Mouse (Mus musculus): Measurements from ENCODE around the gene Il1f10. TPM values are rescaled to one million over a fixed set of nuclear protein-coding genes. Genes with fewer than 3 reads are reported as not detected.

Gene Il1f10
- polyA plus RNA-seq (2015; fragmentation: Nextera tagmentation; extraction: Ambion mirVana), result not detected in 2 replicates

GRCm38 (mm10) chr2:24290896-24291295 lies at the start of gene Il1f10:
Gene Il1f10, plus strand, starts transcription at chr2:24291196.
- Histone ChIP-seq H3K4me1 (no peaks in the 10 kb centered on the region), H3K9ac (replicated peaks) (no peak within 1 kb of the TSS), H3K27ac (replicated peaks) (no peak within 1 kb of the TSS), H3K36me3 (no peaks in the 10 kb centered on the region), H3K9me3 (replicated peaks) (no peaks in the 10 kb centered on the region), H3K4me2 (no peak within 1 kb of the TSS), H3K4me3 (replicated peaks) (no peak within 1 kb of the TSS), H3K27me3 (replicated peaks) (no peaks in the 10 kb centered on the region)
- 89% methylated on average over 5 of the region's 5 CpGs for WGBS
- no peak for ATAC-seq (ENCODE audit: low FRiP score)

DNA sequence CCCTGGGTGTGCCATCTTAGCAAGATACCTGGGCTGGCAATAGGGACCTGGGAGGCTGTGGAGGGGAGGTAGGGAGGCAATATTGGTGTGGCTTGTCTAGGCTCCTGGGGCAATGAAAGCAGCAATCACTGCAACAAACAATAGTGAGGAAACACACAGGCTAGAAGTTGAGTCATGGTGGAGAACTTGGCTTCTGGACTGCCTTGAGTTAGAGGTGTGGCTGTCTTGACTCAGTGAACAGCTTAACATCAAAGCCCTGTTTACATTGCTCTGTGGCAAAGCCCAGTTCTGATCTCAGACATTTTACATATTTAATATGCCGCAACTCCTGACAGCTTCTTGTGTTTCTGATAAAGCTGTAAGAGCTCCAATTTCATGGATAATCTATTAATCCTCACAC lies 23.5 kb upstream of the Il1f10 start:
- Histone ChIP-seq H3K4me1 (no peaks in the 10 kb centered on the region), H3K4me3 (replicated peaks) (no peak overlapping the region), H3K36me3 (no peaks in the 10 kb centered on the region), H3K27me3 (replicated peaks) (no peaks in the 10 kb centered on the region), H3K9me3 (replicated peaks) (no peaks in the 10 kb centered on the region), H3K9ac (replicated peaks) (no peak overlapping the region), H3K4me2 (no peak overlapping the region), H3K27ac (replicated peaks) (no peak overlapping the region)
- ATAC-seq (ENCODE audit: low FRiP score), result no peak
- 94% methylated on average over 1 of the region's 1 CpGs for WGBS

DNA sequence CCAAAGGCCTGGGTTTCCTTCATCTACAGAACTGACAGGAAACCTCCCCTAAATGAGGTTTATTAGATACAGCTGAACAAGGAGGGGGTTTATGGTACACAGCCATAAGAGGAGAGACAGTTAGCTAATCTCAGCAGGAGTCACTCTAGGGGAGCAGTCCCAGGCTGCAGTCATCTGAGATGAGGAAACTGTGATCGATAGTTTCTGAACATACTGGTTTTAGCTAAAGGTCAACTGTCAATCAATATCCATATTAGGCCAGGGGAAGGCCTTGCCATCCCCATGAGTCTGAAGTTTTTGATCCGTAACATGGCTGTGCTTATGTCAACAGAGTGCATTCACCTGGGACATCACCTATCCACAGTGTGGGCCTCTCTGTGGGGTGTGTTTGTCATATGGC lies 17.4 kb upstream of the Il1f10 start:
- Histone ChIP-seq H3K4me2 (no peak overlapping the region), H3K27ac (replicated peaks) (no peak overlapping the region), H3K9me3 (replicated peaks) (no peaks in the 10 kb centered on the region), H3K9ac (replicated peaks) (no peak overlapping the region), H3K27me3 (replicated peaks) (no peaks in the 10 kb centered on the region), H3K36me3 (no peaks in the 10 kb centered on the region), H3K4me1 (no peaks in the 10 kb centered on the region), H3K4me3 (replicated peaks) (no peak overlapping the region)
- no peak for ATAC-seq (ENCODE audit: low FRiP score)
- WGBS, result 85% methylated on average over 2 of the region's 2 CpGs

GRCm38 (mm10) chr2:24275146-24275545 lies 15.8 kb upstream of the Il1f10 start:
- H3K4me3 ChIP-seq (replicated peaks), result no peak overlapping the region
- no peaks in the 10 kb centered on the region for H3K27me3 ChIP-seq (replicated peaks)
- H3K4me2 ChIP-seq, result no peak overlapping the region
- WGBS, result 12% methylated on average over 1 of the region's 1 CpGs
- no peak for ATAC-seq (ENCODE audit: low FRiP score)
- H3K9ac ChIP-seq (replicated peaks), result no peak overlapping the region
- H3K27ac ChIP-seq (replicated peaks), result no peak overlapping the region
- H3K9me3 ChIP-seq (replicated peaks), result no peaks in the 10 kb centered on the region
- no peaks in the 10 kb centered on the region for H3K4me1 ChIP-seq
- H3K36me3 ChIP-seq, result no peaks in the 10 kb centered on the region

DNA sequence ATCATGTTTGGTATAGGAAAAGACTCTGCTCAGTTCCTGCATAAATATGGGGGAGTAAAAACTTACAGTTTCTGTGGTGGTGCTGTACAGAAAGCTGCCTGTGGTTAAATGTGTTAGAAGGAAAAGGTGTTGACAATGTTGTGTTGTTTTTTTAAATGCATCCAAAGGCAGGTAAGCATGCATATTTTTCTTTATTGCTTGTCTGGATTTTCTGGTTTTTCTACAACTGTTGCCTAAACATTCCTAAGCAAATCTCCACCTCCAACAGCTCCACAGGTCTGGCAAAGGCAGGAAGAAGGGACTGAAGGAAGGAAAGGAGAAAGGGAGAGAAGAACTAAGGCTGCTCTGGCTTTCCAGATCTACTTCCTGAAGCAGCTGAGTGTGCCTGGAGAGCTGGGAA lies 14.3 kb upstream of the Il1f10 start, which contains the start of gene Il1f5:
TSS of gene Il1f5 (plus strand) at position 301 of the 400 bp plus-strand sequence.
- Histone ChIP-seq H3K9me3 (replicated peaks) (no peaks in the 10 kb centered on the region), H3K4me1 (no peaks in the 10 kb centered on the region), H3K9ac (replicated peaks) (no peak within 1 kb of the TSS), H3K27me3 (replicated peaks) (no peaks in the 10 kb centered on the region), H3K4me2 (no peak within 1 kb of the TSS), H3K4me3 (replicated peaks) (no peak within 1 kb of the TSS), H3K27ac (replicated peaks) (no peak within 1 kb of the TSS), H3K36me3 (no peaks in the 10 kb centered on the region)
- no peak for ATAC-seq (ENCODE audit: low FRiP score)

GRCm38 (mm10) chr2:24294616-24295015 lies 3.6 kb downstream of the Il1f10 start:
- Histone ChIP-seq H3K4me3 (replicated peaks) (no peak overlapping the region), H3K27ac (replicated peaks) (no peak overlapping the region), H3K9me3 (replicated peaks) (no peaks in the 10 kb centered on the region), H3K36me3 (no peaks in the 10 kb centered on the region), H3K9ac (replicated peaks) (no peak overlapping the region), H3K4me2 (no peak overlapping the region), H3K4me1 (no peaks in the 10 kb centered on the region), H3K27me3 (replicated peaks) (no peaks in the 10 kb centered on the region)
- ATAC-seq (ENCODE audit: low FRiP score), result no peak
- WGBS, result 63% methylated on average over 1 of the region's 1 CpGs

DNA sequence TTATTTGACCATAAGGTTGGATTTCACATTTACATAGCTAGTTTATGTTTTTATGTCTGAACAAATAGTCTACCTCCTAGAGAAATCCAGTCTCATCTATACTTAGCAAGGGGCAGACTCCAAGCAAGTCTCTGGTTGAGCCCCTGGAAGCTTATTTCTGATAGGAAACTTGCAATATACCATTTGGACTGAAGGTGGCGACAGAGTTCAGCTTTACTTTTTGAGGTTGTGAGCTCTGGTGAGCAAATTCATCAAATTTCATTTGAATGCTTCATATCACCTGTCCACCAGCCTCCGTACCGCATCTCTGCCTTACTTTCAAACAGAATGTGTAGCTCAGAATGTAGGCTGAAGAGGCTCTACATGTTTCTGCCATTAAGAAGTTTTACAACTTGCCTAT lies 5.8 kb downstream of the Il1f10 start:
- Histone ChIP-seq H3K9ac (replicated peaks) (no peak overlapping the region), H3K4me3 (replicated peaks) (no peak overlapping the region), H3K9me3 (replicated peaks) (no peaks in the 10 kb centered on the region), H3K36me3 (no peaks in the 10 kb centered on the region), H3K4me2 (no peak overlapping the region), H3K27ac (replicated peaks) (no peak overlapping the region), H3K4me1 (no peaks in the 10 kb centered on the region), H3K27me3 (replicated peaks) (no peaks in the 10 kb centered on the region)
- 5% methylated on average over 3 of the region's 3 CpGs for WGBS
- ATAC-seq (ENCODE audit: low FRiP score), result peak; percentile 28

GRCm38 (mm10) chr2:24311302-24312001 lies 20.5 kb downstream of the Il1f10 start:
- Histone ChIP-seq H3K27me3 (replicated peaks) (no peaks in the 10 kb centered on the region), H3K36me3 (no peaks in the 10 kb centered on the region), H3K4me1 (no peaks in the 10 kb centered on the region; the same call in 1 of the 2 replicates), H3K4me2 (no peak overlapping the region), H3K27ac (replicated peaks) (no peak overlapping the region), H3K9me3 (replicated peaks) (no peaks in the 10 kb centered on the region), H3K9ac (replicated peaks) (no peak overlapping the region), H3K4me3 (replicated peaks) (no peak overlapping the region)
- no peak for ATAC-seq (ENCODE audit: low FRiP score)
- 74% methylated on average over 6 of the region's 6 CpGs for WGBS

GRCm38 (mm10) chr2:24316919-24317318 lies 25.9 kb downstream of the Il1f10 start:
- ATAC-seq (ENCODE audit: low FRiP score), result no peak

GRCm38 (mm10) chr2:24317919-24318598 lies 27.1 kb downstream of the Il1f10 start:
- no peak overlapping the region for H3K27ac ChIP-seq (replicated peaks)
- WGBS, result 95% methylated on average over 4 of the region's 4 CpGs
- ATAC-seq (ENCODE audit: low FRiP score), result no peak

More at GRCm38 (mm10) chr2:24316919-24317318, 25.9 kb downstream of the Il1f10 start:
- no peak overlapping the region for H3K27ac ChIP-seq (replicated peaks)
- H3K9ac ChIP-seq (replicated peaks), result no peak overlapping the region
- H3K4me2 ChIP-seq, result no peak overlapping the region
- H3K36me3 ChIP-seq, result no peaks in the 10 kb centered on the region
- no peaks in the 10 kb centered on the region for H3K9me3 ChIP-seq (replicated peaks)
- WGBS, result 92% methylated on average over 1 of the region's 1 CpGs
- H3K27me3 ChIP-seq (replicated peaks), result no peaks in the 10 kb centered on the region
- H3K4me3 ChIP-seq (replicated peaks), result no peak overlapping the region
- H3K4me1 ChIP-seq, result no peaks in the 10 kb centered on the region

GRCm38 (mm10) chr2:24335333-24335732 lies 44.3 kb downstream of the Il1f10 start:
- 69% methylated on average over 3 of the region's 3 CpGs for WGBS
- Histone ChIP-seq H3K4me3 (replicated peaks) (no peak overlapping the region), H3K27ac (replicated peaks) (no peak overlapping the region), H3K4me1 (no peaks in the 10 kb centered on the region), H3K4me2 (no peak overlapping the region), H3K9ac (replicated peaks) (no peak overlapping the region), H3K9me3 (replicated peaks) (no peaks in the 10 kb centered on the region), H3K36me3 (no peaks in the 10 kb centered on the region), H3K27me3 (replicated peaks) (no peaks in the 10 kb centered on the region)
- ATAC-seq (ENCODE audit: low FRiP score), result no peak

More at GRCm38 (mm10) chr2:24317919-24318598, 27.1 kb downstream of the Il1f10 start:
- H3K27me3 ChIP-seq (replicated peaks), result no peaks in the 10 kb centered on the region
- H3K4me1 ChIP-seq, result no peaks in the 10 kb centered on the region
- no peak overlapping the region for H3K4me2 ChIP-seq
- H3K9ac ChIP-seq (replicated peaks), result no peak overlapping the region
- no peaks in the 10 kb centered on the region for H3K9me3 ChIP-seq (replicated peaks)
- H3K4me3 ChIP-seq (replicated peaks), result no peak overlapping the region
- no peaks in the 10 kb centered on the region for H3K36me3 ChIP-seq

- no peak for ATAC-seq (ENCODE audit: low FRiP score)
- WGBS, result 78% methylated on average over 2 of the region's 2 CpGs
Observed at GRCm38 (mm10) chr2:24336545-24336944, 45.5 kb downstream of the Il1f10 start, which contains the start of gene Il1rn. Gene Il1rn, plus strand, starts transcription at chr2:24336853.

More at GRCm38 (mm10) chr2:24336545-24336944, 45.5 kb downstream of the Il1f10 start, which contains the start of gene Il1rn:
- H3K27me3 ChIP-seq (replicated peaks), result no peaks in the 10 kb centered on the region
- no peak within 1 kb of the TSS for H3K27ac ChIP-seq (replicated peaks)
- no peak within 1 kb of the TSS for H3K9ac ChIP-seq (replicated peaks)
- H3K9me3 ChIP-seq (replicated peaks), result no peaks in the 10 kb centered on the region
- H3K4me2 ChIP-seq, result no peak within 1 kb of the TSS
- H3K4me3 ChIP-seq (replicated peaks), result no peak within 1 kb of the TSS
- H3K36me3 ChIP-seq, result no peaks in the 10 kb centered on the region
- no peaks in the 10 kb centered on the region for H3K4me1 ChIP-seq
